Mouse (Mus musculus) layer of hippocampus, postnatal 10 days (tissue): Measurements from ENCODE around the gene Slc13a2. TPM values are rescaled to one million over a fixed set of nuclear protein-coding genes. Genes with fewer than 3 reads are reported as not detected.

ENCODE experiments used
- DNase-seq, 2 experiments: peaks; one replicate each; pipeline ENCODE4 v3.0.0; 2021; ENCODE audit warnings: low spot score in 2 of 2
- total RNA-seq, 2 experiments: library from RNA; stranded (reverse); gene quantifications; 2 replicates each; pipeline ENCODE4 v1.2.3; 2021

Slc13a2 gene
- total RNA-seq, 2 experiments from 2014 or later: not detected

DNA sequence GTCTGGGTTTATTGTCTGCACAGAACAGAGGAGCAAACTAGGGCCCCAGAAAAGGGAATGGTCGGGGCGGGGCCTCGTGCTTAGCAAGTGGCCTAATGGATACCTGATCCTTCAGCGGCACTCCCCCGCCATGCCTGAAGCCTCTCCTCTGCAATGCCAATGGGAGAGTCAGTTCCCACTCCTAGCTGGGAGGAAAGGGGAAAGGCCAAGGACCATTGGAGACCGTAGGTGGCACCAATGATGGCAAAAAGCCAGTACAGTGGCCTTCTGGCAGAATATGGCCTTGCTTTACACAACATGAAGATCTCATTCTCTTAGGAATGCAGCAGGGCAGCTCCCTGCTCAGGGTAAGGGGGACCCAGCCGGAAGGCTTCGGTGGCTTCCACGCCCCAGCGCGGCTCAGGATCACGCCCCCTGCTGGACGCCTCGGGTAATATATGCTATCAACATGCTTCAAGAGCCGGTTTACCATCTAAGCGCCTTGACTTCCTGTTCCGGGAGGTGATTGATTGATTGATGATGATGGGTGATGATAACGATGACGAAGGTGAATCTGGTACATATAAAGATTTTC lies 13.8 kb upstream of the Slc13a2 start:
- peak; percentile 24 to 25 for DNase-seq

DNA sequence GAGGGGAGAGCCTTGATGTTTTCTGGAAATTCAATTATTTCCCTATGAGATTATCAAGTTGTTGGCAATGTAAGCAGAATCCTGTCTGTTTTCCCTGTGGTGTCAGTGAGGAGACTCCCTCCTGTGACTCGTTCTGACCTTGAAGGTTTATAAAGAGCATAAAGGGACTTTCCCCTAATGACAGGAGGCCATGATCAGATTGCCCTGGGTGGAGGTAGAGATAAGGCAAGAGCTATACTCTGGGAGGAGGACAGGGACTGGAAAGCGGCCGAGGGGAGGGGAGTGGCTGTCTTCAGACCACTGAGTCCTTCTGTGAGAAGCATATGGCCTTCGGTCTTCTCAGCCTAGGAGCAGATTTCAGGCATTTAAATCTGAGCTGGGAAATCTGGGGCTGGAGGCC lies 12.0 kb upstream of the Slc13a2 start:
- DNase-seq: no peak

DNA sequence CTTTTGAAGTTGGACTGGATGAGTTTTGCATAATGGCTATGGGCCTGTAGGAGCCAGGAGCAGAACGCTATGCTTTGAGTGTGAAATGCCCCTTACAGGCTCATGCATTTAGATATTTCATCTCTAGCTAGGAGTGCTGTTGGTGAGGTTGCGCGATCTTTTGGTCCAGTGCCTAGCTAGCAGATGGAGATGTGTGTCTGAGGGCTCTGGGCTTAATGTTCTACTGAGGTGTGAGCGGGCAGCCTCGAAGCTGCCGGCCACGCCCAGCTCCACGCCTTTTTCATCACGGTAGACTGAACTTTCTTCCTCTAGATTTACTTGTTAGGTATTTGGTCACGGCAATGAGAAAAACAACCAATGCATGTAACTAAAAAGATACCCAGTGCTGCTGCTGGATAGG lies 9.2 kb upstream of the Slc13a2 start:
- no peak for DNase-seq

DNA sequence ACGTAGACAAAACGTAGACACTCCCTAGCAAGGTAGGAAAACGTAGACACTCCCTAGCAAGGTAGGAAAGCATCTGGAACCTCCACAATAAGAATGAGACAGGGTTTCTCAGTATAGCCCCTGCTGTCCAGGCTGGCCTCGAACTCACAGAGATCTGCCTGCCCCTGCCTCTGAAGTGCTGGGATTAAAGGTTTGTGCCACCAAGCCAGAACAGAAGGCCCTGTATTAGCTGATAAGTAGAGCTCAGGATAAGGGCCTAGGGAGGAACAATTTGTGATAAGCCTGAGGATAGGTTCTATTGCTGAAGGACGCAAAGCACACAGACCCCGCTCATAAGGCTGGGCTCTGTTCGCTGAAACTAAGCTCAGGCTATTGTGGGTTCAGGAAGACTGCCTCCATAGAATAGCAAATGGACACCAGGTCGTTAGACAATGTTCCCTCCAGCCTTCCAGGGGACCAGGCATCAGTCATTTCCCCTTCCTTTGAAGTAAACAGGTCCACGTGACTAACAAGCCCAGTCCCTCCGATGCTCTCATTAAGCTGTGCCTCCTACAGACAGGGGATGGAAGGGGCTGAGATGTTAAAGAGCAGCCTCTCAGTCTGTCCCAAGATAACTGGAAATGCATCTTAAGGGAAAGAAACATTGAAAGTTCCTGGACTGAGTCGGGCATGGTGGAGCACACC lies 8.3 kb upstream of the Slc13a2 start:
- no peak for DNase-seq

GRCm38 (mm10) chr11:78428309-78428708 lies 6.3 kb upstream of the Slc13a2 start:
- DNase-seq: no peak

DNA sequence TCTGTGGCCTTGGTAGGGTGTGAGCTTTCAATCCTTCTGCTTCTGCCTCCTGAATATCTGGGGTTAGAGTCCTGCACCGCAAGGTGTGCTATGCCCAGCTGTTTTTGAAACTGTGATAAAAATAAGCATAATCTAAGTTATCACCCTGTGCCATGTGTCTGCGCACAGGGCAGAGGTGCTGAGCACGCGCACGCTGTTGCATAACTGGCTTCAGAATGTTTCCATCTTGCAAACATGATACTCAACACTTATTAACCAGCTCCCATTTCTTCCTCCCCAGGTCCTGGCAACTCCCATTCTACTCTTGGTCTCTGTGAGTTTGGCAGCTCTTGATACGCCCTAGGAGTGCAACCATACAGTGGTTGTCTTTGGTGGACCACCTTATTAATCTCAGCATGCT lies 5.6 kb upstream of the Slc13a2 start:
- no peak for DNase-seq

- no peak for DNase-seq
Observed at GRCm38 (mm10) chr11:78425572-78425971, 3.6 kb upstream of the Slc13a2 start.

GRCm38 (mm10) chr11:78424352-78424751 lies 2.3 kb upstream of the Slc13a2 start:
- DNase-seq: peak; percentile 46 to 47

GRCm38 (mm10) chr11:78421201-78422009 lies 612 bp downstream of the Slc13a2 start:
- DNase-seq: no peak

DNA sequence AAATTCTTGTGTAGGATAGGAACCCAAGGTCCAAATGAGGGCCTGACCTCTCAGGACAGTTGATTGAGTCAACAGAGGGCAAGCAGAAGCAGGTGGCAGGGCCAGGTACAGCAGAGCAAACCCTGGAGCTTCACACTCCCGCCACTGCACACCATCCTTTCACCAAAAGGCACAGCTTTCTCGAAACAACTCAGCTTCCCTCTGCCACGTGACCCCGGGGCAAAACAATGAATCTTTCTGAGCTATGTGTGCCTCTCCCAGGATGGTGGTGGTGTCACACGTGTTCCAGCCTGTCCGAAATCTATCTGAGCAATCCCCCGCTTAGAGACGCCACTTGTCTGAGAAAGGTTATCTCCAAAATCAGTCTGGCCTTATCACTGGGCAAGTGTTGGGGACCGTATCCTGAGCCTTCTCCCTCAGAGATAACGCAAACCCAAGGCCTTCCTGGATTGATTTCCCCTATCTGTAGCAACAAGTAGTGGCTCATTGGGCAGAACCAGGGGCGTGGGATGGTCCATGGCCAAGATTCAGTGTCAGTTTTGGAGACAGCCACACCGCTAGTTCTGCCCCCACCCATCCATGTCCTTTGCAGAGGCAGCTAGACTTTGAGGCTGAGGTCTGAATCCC lies 1.6 kb downstream of the Slc13a2 start:
- DNase-seq: no peak

GRCm38 (mm10) chr11:78416854-78417253 lies 5.2 kb downstream of the Slc13a2 start:
- no peak for DNase-seq

DNA sequence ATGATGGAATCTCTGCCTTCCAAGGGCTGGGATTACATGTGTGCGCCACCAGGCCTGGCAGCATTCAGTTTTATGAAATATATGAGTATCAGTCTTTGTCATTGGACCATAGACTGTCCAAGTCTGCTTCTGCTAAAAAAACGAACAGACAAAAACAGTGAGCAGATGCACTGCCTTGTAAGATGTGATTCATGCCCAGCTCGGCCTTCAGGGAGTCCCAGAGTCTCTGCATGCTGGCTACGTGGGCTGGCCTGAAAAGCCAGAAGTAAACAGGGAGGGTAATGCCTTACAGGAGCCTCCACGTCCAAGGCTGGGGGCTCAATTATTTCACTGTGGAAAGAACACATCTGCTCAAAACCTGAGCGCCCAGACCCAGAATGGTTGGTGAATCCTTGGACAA lies 9.2 kb downstream of the Slc13a2 start:
- no peak for DNase-seq

DNA sequence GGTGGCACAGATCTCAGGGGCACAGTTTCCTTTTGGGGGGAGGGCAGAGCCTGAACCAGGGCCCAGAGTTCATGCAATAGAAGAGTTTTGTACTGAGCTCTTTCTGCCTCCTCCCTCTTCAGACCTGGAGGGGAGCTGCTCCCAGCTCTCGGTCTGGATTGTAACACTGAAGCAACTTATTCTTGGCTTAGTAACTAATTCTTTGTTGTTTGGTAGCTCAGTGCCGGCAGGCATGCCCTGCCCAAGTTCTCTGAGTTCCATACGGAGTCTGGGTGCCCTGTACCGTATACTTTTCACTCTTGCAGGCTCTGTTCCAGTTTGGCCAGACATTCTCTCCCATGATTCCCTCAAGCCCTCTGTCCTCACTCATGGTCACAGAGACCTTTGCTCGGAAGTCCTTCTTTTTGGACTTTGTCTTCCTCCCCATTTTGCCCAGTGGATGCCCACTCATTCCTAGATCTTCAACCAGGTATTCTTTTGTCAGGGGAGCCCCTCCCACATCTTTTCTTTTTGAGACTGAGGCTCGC lies 9.6 kb downstream of the Slc13a2 start:
- no peak for DNase-seq

- DNase-seq: peak; percentile 52 to 64
Observed at GRCm38 (mm10) chr11:78411606-78412323, 10.3 kb downstream of the Slc13a2 start.

- no peak for DNase-seq
Observed at GRCm38 (mm10) chr11:78408256-78409240, 13.5 kb downstream of the Slc13a2 start.

DNA sequence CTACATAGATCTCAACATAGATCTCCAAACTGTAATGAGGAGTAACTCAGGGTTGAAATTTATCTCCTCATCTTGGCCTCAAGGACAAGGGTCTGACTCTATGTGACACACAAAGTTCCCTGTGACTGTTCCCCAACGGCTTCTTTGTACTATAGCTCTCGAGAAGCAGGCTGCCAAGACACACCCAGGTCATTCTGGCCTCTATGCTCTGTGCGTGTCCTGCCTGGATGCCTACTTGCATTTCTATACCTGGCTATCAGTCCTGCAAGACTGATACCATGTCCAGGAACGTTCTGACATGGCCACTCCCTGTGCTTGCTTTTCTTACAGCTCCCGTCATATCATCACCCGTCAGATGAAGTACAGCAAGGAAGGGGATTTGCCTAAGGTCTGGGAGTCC lies 20.0 kb downstream of the Slc13a2 start:
- no peak for DNase-seq

- DNase-seq: no peak
Observed at GRCm38 (mm10) chr11:78401469-78401868, 20.5 kb downstream of the Slc13a2 start.

DNA sequence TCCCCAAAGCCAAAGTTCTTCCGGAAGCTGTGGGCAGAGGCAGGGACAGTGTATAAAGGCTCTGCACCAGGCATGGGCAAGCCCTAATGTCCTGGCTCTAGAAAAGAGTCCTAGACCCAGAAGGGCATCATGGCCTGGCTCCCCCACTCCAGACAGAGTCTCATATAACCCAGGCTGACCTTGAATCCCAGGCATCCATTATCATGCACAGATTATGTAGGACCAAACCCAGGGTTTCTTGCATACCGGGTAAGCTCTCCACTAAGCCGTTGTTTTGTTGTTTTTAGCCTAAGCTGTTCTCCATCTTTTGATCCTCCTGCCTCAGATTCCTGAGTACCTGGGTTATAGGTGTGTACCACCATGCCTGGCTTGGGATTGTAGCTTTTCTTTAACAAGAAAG lies 21.1 kb downstream of the Slc13a2 start:
- no peak for DNase-seq

- peak; percentile 90 for DNase-seq
Observed at GRCm38 (mm10) chr11:78399680-78400079, 22.3 kb downstream of the Slc13a2 start.

GRCm38 (mm10) chr11:78398212-78398611 lies 23.8 kb downstream of the Slc13a2 start:
- DNase-seq: no peak
